In the genomic region with DNA sequence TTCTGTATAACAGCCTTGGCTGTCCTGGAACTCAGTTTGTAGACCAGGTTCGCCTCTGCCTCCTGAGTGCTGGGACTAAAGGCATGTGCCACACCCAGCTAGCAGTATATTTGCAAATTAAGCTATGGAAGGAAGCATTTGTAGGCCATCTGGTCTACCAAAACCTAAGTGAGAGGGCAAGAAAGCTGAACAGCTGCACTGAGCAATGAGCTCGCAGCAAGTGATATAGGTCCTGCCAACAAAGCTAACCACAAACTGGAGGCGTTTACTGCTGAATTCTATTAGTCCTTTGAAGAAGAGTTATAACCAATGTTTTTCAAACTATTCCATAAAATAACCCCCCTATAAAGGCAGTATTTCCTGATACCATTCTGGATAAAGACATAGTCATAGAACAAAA, we compare ENCODE assay signal across 17 mouse cellular contexts.
"Had no signal": no experiment of that assay in that cellular context is flagged by ENCODE, and none has a peak within 500 bp of the region (broad histone marks: within the 10 kb centered on the region; RNA-seq: fewer than 3 reads in every experiment).

No protein-coding gene starts in this region.

- H3K36me3 ChIP-seq: lung, embryonic 15.5 days; midbrain, embryonic 10.5 days; midbrain, embryonic 12.5 days; neural tube, embryonic 12.5 days; stomach, embryonic 15.5 days had no signal

- H3K4me2 ChIP-seq: lung, embryonic 15.5 days; midbrain, embryonic 12.5 days; neural tube, embryonic 12.5 days; stomach, embryonic 15.5 days had no signal

- H3K27ac ChIP-seq: lung, embryonic 15.5 days; midbrain, embryonic 10.5 days; midbrain, embryonic 12.5 days; neural tube, embryonic 12.5 days; stomach, embryonic 15.5 days; stomach, postnatal 0 days had no signal

- DNase-seq: liver, postnatal 0 days; lung, adult 2 months; lung, postnatal 14 days; lung, postnatal 4 days; midbrain, embryonic 14.5 days; right cerebral cortex, postnatal 14 days; thymus, adult 2 months; thymus, postnatal 25 days; thymus, postnatal 4 days had no signal

- H3K9ac ChIP-seq: liver, postnatal 0 days; lung, embryonic 15.5 days; midbrain, embryonic 12.5 days; neural tube, embryonic 12.5 days; stomach, embryonic 15.5 days had no signal

- H3K27me3 ChIP-seq: lung, embryonic 15.5 days; midbrain, embryonic 12.5 days; neural tube, embryonic 12.5 days; stomach, embryonic 15.5 days had no signal

- ATAC-seq: liver, postnatal 0 days; lung, postnatal 0 days; midbrain, embryonic 16.5 days had no signal

- H3K9me3 ChIP-seq: lung, embryonic 15.5 days; midbrain, embryonic 10.5 days; midbrain, embryonic 12.5 days; neural tube, embryonic 12.5 days; stomach, embryonic 15.5 days had no signal

- H3K4me1 ChIP-seq: midbrain, embryonic 10.5 days; midbrain, embryonic 12.5 days; neural tube, embryonic 12.5 days; stomach, embryonic 15.5 days had no signal

- H3K4me3 ChIP-seq: lung, embryonic 15.5 days; midbrain, embryonic 10.5 days; midbrain, embryonic 12.5 days; neural tube, embryonic 12.5 days; stomach, embryonic 15.5 days had no signal
